Mouse (Mus musculus): ENCODE data around the gene Ebf1.

Ebf1 gene

GRCm38 (mm10) chr11:44619131-44619886 lies 2.2 kb downstream of the Ebf1 start:
- no peak for DNase-seq (ENCODE audit: low read depth)

GRCm38 (mm10) chr11:44619887-44620693 lies 3.0 kb downstream of the Ebf1 start:
- DNase-seq (ENCODE audit: low read depth), result no peak

- no peak for DNase-seq (ENCODE audit: low read depth)
Observed at GRCm38 (mm10) chr11:44620694-44621446, 3.8 kb downstream of the Ebf1 start.

GRCm38 (mm10) chr11:44621615-44622014 lies 4.5 kb downstream of the Ebf1 start:
- DNase-seq (ENCODE audit: low read depth), result no peak

GRCm38 (mm10) chr11:44622023-44622731 lies 5.1 kb downstream of the Ebf1 start:
- DNase-seq (ENCODE audit: low read depth), result no peak

GRCm38 (mm10) chr11:44624564-44624963 lies 7.4 kb downstream of the Ebf1 start:
- DNase-seq (ENCODE audit: low read depth), result no peak

GRCm38 (mm10) chr11:44626065-44626464 lies 8.9 kb downstream of the Ebf1 start:
- DNase-seq (ENCODE audit: low read depth), result no peak

GRCm38 (mm10) chr11:44628412-44628811 lies 11.3 kb downstream of the Ebf1 start:
- DNase-seq (ENCODE audit: low read depth), result no peak

- DNase-seq (ENCODE audit: low read depth), result no peak
Observed at GRCm38 (mm10) chr11:44632064-44632968, 15.2 kb downstream of the Ebf1 start.

- DNase-seq (ENCODE audit: low read depth), result no peak
Observed at GRCm38 (mm10) chr11:44633001-44633693, 16.0 kb downstream of the Ebf1 start.

GRCm38 (mm10) chr11:44634552-44635193 lies 17.6 kb downstream of the Ebf1 start:
- no peak for DNase-seq (ENCODE audit: low read depth)

- DNase-seq (ENCODE audit: low read depth), result no peak
Observed at GRCm38 (mm10) chr11:44636241-44636640, 19.1 kb downstream of the Ebf1 start.

GRCm38 (mm10) chr11:44638193-44638754 lies 21.2 kb downstream of the Ebf1 start:
- no peak for DNase-seq (ENCODE audit: low read depth)

- DNase-seq (ENCODE audit: low read depth), result no peak
Observed at GRCm38 (mm10) chr11:44641496-44641895, 24.4 kb downstream of the Ebf1 start.

GRCm38 (mm10) chr11:44654340-44655019 lies 37.4 kb downstream of the Ebf1 start:
- DNase-seq (ENCODE audit: low read depth), result no peak

- DNase-seq (ENCODE audit: low read depth), result no peak
Observed at GRCm38 (mm10) chr11:44655468-44655867, 38.4 kb downstream of the Ebf1 start.

- no peak for DNase-seq (ENCODE audit: low read depth)
Observed at GRCm38 (mm10) chr11:44656916-44657315, 39.8 kb downstream of the Ebf1 start.

- no peak for DNase-seq (ENCODE audit: low read depth)
Observed at GRCm38 (mm10) chr11:44657833-44658395, 40.8 kb downstream of the Ebf1 start.
